Mouse (Mus musculus): ENCODE measurements around the gene Olfr1216.

DNA sequence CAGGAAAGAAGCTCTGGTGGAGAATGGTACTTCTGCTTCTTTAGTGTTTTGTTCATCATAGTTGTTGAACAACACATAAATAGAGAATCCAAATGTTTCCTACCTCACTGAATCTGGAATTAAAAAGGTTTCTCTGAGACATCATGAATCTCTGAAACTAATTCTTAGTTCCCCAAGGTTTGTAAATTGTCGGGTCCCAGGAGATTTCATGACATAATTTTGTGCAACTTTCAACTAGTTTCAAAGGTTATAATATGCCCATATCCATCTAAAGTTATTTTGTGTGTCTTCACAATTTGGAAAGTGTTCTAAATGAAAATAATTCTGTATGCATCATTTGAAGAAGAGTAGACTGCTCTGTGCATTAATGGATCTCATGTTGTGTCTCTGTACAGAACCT is at the start of gene Olfr1216:
- TF ChIP-seq CTCF (IDR thresholded peaks at IDR 0.05; ENCODE audit: control insufficient read depth, insufficient read depth, insufficient replicate concordance, low read depth, low read length), result no peak
- no peak for TF ChIP-seq POLR2A (IDR thresholded peaks at IDR 0.05; ENCODE audit: control insufficient read depth, low read depth, low read length)

All from testis, adult 2 months (tissue).